Mouse (Mus musculus) layer of hippocampus, adult 9-10 months (tissue): ENCODE measurements around the gene Bmp5.
"Not testable (repeated sequence)": the region's sequence is repeated elsewhere in the genome, so short reads cannot be mapped to it uniquely, and the experiment has no call there.

Experiments used
- DNase-seq: peaks from one replicate; pipeline ENCODE4 v3.0.0; 2022; ENCODE audit warnings: low spot score

The Bmp5 gene

DNA sequence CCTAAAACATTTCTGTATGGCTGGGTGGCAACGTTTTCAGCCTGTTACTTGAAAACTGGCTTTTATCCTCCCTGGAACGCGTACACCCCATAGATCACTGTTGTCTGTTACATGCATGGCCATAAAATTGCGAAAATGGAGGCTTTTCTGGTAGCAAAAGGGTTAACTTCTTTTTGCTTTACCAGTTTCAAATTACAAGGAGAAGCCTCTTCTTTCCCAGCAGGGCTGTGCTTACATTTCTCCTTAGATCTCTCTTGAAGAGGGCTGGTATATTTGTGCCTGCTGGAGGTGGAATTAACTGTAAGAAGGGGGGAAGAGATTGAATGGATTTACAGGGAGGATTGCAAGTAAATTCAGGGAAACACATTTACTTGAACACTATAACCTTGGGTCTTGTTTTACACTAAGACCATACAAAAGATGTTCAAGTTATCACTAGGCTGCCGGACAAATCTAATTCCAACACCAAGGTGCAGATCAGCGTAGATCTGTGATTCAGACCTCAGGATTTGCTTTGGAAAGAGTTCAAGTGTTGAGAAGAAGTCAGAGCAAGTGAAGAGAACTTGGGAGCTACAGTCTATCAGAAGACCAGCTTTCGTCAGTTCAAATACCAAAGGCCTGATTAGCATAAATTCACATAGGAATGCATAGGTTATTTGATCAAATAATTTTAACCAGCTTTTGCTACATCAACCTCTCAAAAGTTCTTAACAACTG is at the start of gene Bmp5:
Gene Bmp5, plus strand, starts transcription at position 236 of the 717 bp plus-strand sequence.
- DNase-seq, result no peak

DNA sequence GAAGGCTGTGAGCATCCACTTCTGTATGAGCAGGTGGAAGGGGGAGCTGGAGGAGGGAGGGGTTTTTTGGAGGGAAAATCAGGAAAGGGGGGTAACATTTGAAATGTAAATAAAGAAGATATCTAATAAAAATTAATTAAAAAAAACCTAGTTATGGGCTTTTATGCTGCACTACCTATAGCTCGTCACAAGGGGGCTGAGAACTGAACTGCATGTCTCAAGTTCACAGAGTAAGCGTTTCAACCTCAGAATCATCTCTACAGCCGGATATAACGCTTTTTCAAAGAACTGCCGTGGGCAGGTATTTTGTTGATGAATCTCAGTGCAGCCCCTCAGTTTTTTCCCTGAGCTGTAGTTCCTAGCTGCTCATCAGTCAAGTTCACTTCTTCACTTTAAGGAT is 15.1 kb upstream of the Bmp5 start:
- DNase-seq, result no peak

DNA sequence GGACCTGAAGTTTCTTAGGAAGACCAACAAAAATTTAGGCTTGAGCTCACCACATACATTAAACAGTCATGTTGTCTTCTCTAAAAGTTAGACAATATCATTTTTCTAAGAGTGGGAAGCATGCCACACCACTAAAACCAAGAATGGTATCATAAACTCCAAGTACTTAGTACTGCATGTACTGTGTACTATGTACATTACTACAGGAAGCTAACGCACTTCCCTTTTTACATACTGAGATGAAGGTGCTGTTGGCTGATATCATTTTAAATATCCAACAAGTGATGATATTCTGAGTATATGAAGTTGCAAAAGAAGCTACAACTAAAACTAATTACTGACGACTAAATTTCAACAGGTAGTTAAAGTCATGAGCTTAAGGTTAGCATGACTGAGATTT is 13.6 kb upstream of the Bmp5 start:
- DNase-seq, result no peak

GRCm38 (mm10) chr9:75762487-75762886 is 12.7 kb upstream of the Bmp5 start:
- DNase-seq, result peak; percentile 52

DNA sequence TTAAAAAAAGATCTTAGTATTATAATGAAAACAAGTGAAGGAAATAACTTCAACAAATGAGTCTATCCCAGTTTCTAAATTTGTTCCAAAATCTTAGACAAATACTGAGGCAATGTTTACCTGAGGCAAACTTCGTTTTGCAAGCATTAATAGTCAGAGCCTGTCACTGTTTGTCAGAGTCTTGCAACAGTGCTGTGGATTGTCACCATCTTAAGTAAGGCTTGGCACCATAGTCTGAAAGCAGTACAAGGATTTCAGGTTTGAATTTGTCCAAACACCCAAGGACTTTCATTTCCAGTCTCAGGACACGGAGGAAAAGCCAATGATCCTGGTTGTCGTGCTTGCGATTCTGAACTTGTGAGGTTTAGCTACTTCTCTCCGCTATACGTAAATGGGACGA is 10.4 kb upstream of the Bmp5 start:
- DNase-seq, result no peak

DNA sequence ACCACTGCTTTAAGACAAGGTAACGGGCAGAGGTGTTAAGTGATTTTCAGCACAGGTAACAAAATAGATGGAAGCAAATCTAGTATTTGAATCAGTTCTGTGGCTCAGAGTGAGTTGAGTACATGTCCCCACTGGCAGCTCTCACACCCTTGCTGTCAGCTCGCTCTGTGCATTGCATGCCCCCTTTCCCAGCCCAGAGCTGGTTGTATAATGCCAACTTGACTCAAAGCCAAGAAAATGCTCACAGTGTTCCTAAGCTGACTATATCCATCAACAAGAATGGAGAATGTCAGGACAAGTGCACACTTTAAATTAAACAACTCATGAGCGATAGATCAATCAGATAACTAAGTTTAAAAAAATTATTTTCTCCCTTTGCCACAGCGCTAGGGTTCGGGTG is 8.6 kb upstream of the Bmp5 start:
- no peak for DNase-seq

- DNase-seq, result no peak
Observed at GRCm38 (mm10) chr9:75769042-75769441, 6.1 kb upstream of the Bmp5 start.

DNA sequence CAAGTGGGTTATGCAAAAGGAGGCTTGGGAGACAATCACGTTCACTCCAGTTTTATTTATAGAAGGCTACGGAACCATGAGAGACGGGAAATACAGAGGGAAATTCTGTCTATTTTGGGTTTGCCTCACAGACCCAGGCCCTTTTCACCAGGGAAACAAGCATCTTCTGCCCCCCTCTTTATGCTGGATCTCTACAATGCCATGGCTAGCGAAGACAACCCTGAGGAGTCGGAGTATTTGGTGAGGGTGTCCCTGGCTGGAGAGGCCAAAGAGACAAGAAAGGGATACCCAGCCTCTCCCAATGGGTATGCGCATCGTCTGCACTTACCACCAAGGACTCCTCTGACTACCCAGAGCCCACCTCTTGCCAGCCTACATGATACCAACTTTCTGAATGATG is 989 bp downstream of the Bmp5 start:
- DNase-seq, result no peak

DNA sequence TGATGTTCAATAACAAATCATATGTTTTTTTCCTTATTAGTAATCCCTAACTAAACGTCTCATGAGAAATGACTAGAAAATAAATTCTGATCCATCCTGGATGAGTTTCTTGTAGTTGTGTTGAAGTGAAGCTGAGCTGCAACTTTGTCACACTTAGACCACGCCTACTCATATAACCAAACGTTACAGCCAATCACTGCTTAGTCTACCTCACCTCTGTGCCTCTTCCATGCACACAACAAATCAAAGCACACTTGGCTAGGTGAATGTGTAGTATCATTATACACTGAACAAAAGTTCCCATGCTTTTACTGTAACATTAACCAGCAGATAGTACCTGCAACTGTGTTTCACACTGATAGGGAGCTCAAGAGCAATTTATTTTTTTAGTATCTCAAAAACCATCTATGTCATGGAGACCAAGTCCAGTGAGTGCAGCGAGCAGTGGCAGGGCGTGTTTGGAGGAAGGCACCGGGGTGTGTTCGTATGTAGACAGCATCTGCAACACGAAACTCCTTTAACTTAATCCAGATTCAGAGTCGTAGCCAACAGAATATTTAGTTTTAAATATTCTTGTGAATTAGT is 3.7 kb downstream of the Bmp5 start:
- DNase-seq, result no peak

DNA sequence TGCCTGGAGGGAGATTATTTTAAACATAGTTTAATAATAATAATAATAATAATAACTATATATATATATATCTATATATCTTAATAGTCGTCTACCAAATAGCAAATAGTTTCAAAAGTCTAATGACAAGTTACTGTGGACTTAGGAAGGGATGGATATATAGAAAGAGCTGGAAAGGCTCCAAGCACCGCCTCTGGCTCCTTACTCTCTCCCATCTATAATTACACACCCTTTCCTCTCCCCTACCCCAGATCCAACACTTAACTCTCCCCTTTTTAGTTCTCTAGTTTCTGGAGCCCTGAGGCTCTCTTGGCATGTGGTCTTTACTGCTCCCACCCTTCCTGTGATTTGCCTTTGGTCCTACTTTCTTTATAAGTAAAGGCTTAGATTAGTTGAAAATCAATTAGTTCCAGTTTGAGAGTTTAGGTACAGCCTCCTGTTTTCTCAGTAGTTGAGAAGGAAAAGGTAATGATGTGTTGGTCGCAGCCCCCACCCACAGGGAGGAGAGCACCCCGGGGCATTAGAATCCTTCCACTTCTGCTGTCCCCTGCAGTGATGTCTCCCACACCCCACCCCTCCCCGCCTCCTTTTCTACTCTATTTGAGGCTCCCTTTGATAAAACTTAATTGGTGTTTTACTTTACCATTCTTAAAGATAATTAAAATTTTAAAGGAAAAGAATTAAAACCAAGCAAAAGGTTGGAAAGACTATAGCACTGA is 5.6 kb downstream of the Bmp5 start:
- DNase-seq, result no peak

DNA sequence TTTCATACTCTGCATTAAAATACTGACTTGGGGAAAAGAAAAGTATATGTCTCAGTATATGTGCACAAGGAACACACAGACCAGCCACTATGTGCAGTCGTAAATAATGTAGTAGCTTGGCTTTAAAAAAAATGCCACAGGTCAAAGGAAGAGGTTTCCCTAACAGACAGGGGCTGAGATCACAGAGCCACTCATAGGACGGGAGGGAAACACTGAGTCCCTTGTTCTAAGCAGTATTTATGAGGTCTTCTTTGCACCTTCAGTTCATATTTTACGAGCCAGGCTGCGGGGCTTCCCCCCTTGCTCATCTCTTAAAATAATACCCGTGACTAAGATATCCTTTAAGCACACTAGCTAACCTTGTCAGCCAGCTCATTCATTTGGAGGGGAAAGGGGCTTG is 6.4 kb downstream of the Bmp5 start:
- no peak for DNase-seq

DNA sequence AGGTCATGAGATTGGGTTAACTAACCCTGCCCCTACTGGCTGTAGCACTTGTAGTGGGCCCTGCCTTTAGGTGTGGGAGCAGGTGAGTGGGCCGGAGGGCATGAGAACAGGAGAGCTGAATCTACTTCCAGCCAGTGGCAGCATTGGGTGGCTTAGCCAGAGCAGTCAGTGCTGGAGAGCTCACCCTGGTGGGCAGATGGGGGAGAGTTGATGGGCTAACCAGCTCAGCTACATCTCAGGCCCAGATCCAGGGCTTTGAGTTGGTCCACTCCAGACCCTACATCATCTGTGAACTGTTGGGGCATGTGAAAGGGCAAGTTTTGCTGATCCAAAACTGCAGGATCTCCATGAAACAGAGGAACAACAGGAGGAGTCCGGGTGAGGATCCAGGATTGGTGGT is 8.4 kb downstream of the Bmp5 start:
- DNase-seq, result no peak

- DNase-seq, result no peak
Observed at GRCm38 (mm10) chr9:75785959-75786358, 10.8 kb downstream of the Bmp5 start.

DNA sequence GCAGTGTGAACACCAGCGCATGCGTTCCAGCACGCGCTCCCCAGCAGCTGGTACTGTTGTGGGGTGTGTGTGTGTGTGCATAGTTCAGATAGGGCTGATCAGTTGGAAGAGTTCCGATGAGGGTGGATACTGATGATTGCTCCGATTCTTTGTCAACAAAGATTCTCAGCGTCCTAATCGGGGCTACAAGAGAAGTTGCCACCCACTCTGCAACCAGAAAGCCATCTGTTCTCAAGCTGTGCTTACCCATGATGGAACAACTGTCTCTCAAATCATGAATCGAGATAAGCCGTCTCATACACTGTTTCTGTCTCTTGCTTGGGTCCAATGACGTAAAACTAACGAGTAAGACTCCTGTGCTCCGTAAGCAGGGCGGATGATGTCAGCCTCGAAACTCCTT is 12.0 kb downstream of the Bmp5 start:
- peak; percentile 52 for DNase-seq

DNA sequence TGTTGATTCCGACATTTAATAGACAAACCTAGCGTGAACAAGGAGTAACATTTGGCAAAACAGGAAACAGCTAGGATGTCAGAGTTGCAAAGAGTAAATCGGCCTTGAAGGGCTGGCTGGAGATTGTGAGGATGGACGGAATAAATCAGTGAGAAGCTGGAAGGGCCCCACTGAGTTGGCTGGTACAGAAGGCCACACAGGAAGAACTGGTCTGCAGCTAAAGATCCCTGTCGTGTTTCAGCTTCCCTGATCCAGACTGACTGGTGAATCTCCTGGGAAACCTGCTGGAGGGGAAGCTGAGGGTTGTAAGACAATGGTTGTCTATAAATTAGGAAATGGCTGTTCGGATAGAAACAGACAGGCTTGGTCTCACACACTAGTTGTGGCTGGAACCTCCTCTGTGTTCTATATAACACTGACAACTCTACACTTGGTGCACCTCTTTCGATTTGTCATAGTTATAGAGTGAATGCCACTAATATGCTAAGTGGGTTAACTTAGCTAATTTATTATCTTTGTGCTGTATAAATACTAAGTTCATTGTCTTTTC is 14.8 kb downstream of the Bmp5 start:
- no peak for DNase-seq

DNA sequence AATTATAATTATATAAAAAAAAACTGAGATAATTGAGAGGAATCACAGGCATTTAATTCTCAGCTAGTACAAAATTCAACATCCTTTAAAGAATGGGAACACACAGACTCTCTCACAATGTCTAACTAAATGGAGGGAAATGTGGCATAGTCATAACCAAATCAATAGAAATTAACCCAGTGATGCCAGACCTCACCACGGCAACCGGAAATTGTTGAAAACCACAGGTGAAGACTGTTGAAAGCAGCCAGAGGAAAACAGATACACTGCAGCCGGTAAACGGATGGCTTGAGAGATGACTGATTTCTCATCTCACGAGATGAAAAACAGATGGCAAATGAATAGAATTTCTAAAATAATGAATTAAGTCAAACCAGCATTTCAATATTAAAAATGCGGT is 29.8 kb downstream of the Bmp5 start:
- no peak for DNase-seq

DNA sequence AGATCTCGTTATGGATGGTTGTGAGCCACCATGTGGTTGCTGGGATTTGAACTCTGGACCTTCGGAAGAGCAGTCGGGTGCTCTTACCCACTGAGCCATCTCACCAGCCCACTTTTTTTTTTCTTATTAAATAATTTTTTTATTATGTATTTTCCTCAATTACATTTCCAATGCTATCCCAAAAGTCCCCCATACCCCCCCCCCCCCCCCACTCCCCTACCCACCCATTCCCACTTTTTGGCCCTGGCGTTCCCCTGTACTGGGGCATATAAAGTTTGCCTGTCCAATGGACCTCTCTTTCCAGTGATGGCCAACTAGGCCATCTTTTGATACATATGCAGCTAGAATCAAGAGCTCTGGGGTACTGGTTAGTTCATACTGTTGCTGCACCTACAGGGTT is 33.0 kb downstream of the Bmp5 start:
- not testable (repeated sequence) for DNase-seq

GRCm38 (mm10) chr9:75808659-75809058 is 33.5 kb downstream of the Bmp5 start:
- DNase-seq, result no peak

DNA sequence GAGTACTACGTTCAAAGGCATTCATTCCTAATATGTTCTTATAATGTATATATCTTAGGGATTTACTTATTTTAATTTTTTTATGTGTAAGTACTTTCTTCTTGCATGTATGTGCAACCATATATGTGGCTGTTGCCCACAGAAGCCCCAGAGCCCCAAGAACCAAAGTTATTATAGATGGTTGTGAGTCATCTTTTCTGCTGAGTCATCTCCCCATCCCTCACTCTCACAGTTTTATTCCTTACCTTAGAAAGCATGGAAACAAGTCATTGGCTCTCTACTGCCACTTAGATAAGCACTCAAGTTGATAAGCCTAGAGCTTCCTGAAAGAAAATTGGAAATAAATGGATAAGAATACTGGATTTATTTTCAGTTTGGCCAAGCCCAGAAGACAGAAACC is 40.0 kb downstream of the Bmp5 start:
- no peak for DNase-seq

DNA sequence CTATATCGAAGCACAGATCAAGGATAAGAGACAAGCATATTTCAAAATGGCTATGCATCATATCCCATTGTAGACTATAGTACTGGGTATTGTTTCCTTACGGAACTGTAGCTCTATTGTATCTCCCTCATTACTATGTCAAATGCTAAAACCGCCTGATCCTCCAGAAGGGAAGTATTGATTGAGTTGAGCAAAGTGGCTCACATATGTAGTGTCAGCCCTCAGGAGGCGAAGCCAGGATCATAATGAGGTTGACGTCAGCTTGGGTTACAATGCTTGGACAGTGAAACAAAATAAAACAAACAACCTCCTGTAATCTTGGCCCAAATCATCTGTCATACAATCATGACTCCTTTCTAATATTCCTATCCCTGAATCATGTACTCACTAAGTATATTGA is 43.2 kb downstream of the Bmp5 start:
- DNase-seq, result no peak

DNA sequence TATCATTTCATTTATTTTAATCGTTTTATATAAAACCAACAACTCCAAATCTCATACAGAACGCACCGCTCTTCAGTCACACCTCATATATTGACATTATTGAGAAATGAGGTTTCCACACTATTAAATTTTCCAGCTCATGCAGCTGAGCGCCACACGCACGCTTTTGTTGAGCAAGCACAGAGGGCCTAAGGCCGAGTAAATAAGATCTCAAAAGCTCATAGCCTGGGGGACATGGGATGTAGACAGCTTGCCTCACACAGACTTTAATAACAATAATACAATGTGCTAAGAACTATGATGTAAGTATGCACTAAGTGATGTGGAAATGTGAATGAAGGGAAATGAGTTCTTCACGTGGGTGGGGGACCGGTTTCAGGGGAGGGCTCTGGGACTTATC is 57.3 kb downstream of the Bmp5 start:
- DNase-seq, result no peak

GRCm38 (mm10) chr9:75833189-75833732 is 58.1 kb downstream of the Bmp5 start:
- DNase-seq, result no peak

GRCm38 (mm10) chr9:75839450-75839849 is 64.3 kb downstream of the Bmp5 start:
- DNase-seq, result no peak
